Mouse (Mus musculus) stomach, postnatal 0 days (tissue): ENCODE measurements around the gene Inpp4a.

Source experiments
- CTCF ChIP-seq: IDR thresholded peaks from 2 replicates; pipeline ENCODE4 v1.5.1; 2016; ENCODE audit warnings: antibody characterized with exemption, low read depth, mild to moderate bottlenecking, moderate library complexity
- EP300 ChIP-seq: optimal IDR thresholded peaks from 2 replicates; pipeline ENCODE3; 2016; ENCODE audit warnings: antibody characterized with exemption

- TF ChIP-seq CTCF (no peak), EP300 (no peak)
Observed at GRCm38 (mm10) chr1:37323208-37323607, 23.5 kb downstream of the Inpp4a start.
